Mouse (Mus musculus): ENCODE measurements around the gene Chrnb2. TPM values are rescaled to one million over a fixed set of nuclear protein-coding genes. Genes with fewer than 3 reads are reported as not detected.
"Not testable (repeated sequence)": the region's sequence is repeated elsewhere in the genome, so short reads cannot be mapped to it uniquely, and the experiment has no call there.

Gene Chrnb2
- polyA plus RNA-seq, 1 experiment from 2014 or later, result 0.47 TPM

- Histone ChIP-seq H3K4me3 (replicated peaks; ENCODE audit: low read depth, low read length) (no peak overlapping the region), H3K9ac (ENCODE audit: low read depth, low read length) (no peak overlapping the region), H3K4me1 (replicated peaks; ENCODE audit: insufficient read depth, low read length) (no peaks in the 10 kb centered on the region), H3K36me3 (ENCODE audit: insufficient read depth, low read length) (no peaks in the 10 kb centered on the region), H3K4me2 (ENCODE audit: low read length) (no peak overlapping the region), H3K27ac (no peak overlapping the region), H3K27me3 (ENCODE audit: insufficient read depth, low read length) (no peaks in the 10 kb centered on the region), H3K9me3 (replicated peaks; ENCODE audit: low read length) (no peaks in the 10 kb centered on the region)
- no peak for ATAC-seq (replicated peaks; ENCODE audit: low FRiP score, low read depth)
- DNase-seq (ENCODE audit: low spot score), result no peak
- 99% methylated on average over 2 of the region's 2 CpGs for WGBS
- peak; percentile 33; the same call in 1 of the 2 replicates for TF ChIP-seq CTCF (IDR thresholded peaks at IDR 0.05; ENCODE audit: low read depth)
Observed at GRCm38 (mm10) chr3:89806751-89807150, 42.3 kb upstream of the Chrnb2 start.

GRCm38 (mm10) chr3:89805179-89805578 is 40.7 kb upstream of the Chrnb2 start:
- no peak for TF ChIP-seq CTCF (IDR thresholded peaks at IDR 0.05; ENCODE audit: low read depth)
- no peak for DNase-seq (ENCODE audit: low spot score)
- 64% methylated on average over 4 of the region's 4 CpGs for WGBS
- Histone ChIP-seq H3K9me3 (replicated peaks; ENCODE audit: low read length) (no peaks in the 10 kb centered on the region), H3K27me3 (ENCODE audit: insufficient read depth, low read length) (no peaks in the 10 kb centered on the region), H3K27ac (no peak overlapping the region), H3K4me2 (ENCODE audit: low read length) (no peak overlapping the region), H3K9ac (ENCODE audit: low read depth, low read length) (no peak overlapping the region), H3K36me3 (ENCODE audit: insufficient read depth, low read length) (no peaks in the 10 kb centered on the region), H3K4me1 (replicated peaks; ENCODE audit: insufficient read depth, low read length) (no peaks in the 10 kb centered on the region), H3K4me3 (replicated peaks; ENCODE audit: low read depth, low read length) (no peak overlapping the region)
- ATAC-seq (replicated peaks; ENCODE audit: low FRiP score, low read depth), result no peak

GRCm38 (mm10) chr3:89802876-89803275 is 38.4 kb upstream of the Chrnb2 start:
- TF ChIP-seq CTCF (IDR thresholded peaks at IDR 0.05; ENCODE audit: low read depth), result no peak
- H3K9me3 ChIP-seq (replicated peaks; ENCODE audit: low read length), result no peaks in the 10 kb centered on the region
- no peaks in the 10 kb centered on the region for H3K36me3 ChIP-seq (ENCODE audit: insufficient read depth, low read length)
- H3K27ac ChIP-seq, result no peak overlapping the region
- 0 out of 2 replicates have a peak, but pooled peaks cover 3% of the 10 kb centered on the region for H3K4me1 ChIP-seq (replicated peaks; ENCODE audit: insufficient read depth, low read length)
- WGBS, result 78% methylated on average over 15 of the region's 15 CpGs
- DNase-seq (ENCODE audit: low spot score), result no peak
- no peak overlapping the region for H3K9ac ChIP-seq (ENCODE audit: low read depth, low read length)
- ATAC-seq (replicated peaks; ENCODE audit: low FRiP score, low read depth), result no peak
- H3K4me3 ChIP-seq (replicated peaks; ENCODE audit: low read depth, low read length), result no peak overlapping the region
- H3K4me2 ChIP-seq (ENCODE audit: low read length), result no peak overlapping the region
- no peaks in the 10 kb centered on the region for H3K27me3 ChIP-seq (ENCODE audit: insufficient read depth, low read length)

DNA sequence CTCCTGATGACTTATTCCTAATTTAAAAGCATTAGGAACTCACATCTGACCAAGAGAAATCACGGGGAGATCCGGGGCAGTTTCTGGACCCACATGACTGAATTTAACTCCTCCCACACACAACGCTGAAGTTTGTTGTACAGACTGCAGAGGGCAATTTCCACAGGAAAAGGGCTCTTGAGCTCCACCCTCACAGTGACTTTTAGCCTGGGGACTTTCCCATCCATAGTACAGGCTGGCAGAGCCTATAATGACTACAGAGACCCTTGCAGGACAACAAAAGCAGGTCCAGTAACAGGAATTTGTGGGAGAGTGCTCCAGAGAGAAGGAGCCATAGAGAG is 37.0 kb upstream of the Chrnb2 start:
- Histone ChIP-seq H3K36me3 (ENCODE audit: insufficient read depth, low read length) (no peaks in the 10 kb centered on the region), H3K9ac (ENCODE audit: low read depth, low read length) (no peak overlapping the region), H3K4me1 (replicated peaks; ENCODE audit: insufficient read depth, low read length) (0 out of 2 replicates have a peak, but pooled peaks cover 3% of the 10 kb centered on the region), H3K27me3 (ENCODE audit: insufficient read depth, low read length) (no peaks in the 10 kb centered on the region), H3K4me3 (replicated peaks; ENCODE audit: low read depth, low read length) (no peak overlapping the region), H3K9me3 (replicated peaks; ENCODE audit: low read length) (no peaks in the 10 kb centered on the region), H3K4me2 (ENCODE audit: low read length) (no peak overlapping the region), H3K27ac (peak overlapping the region; percentile 37; the same call in 1 of the 2 replicates)
- peak; percentile 23; the same call in 1 of the 2 replicates for TF ChIP-seq CTCF (IDR thresholded peaks at IDR 0.05; ENCODE audit: low read depth)
- under 1% methylated on average over 3 of the region's 3 CpGs for WGBS
- ATAC-seq (replicated peaks; ENCODE audit: low FRiP score, low read depth) (no peak; the same call in 1 of the 2 replicates), DNase-seq (ENCODE audit: low spot score) (peak; percentile 75)

DNA sequence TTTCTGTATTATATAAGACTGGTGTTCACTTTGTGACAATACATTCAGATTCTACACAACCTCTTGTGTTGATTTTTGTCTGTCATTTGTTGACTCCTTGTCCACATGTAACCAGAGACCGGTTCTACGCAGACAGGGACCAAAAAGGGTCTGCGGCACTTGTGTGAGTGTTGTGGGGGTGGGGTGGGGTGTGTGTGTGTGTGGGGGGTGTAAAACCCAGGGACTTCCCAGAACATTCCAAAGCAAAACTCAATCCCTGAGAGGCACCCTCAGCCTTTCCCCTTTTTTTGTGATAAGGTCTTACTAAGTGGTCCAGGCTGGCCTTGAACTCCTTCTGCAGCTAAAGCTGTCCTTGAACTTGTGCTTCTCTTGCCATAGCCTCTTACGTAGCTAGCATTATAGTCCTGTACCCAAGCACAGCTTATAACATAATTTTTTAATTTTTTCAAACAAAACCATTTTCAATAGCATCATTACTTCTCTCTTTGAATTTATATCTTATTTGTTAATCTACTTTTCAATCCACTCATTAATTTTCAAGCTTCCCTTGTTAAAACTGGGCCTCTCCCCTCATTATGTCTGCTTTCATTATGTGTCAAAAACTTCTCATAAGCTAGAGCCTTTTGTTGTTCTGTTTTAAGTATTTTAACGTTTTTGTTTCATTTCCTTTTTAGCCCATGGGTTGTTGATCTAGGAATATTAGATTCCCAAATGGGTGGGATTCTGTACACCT is 36.5 kb upstream of the Chrnb2 start:
- ATAC-seq (replicated peaks; ENCODE audit: low FRiP score, low read depth), result no peak
- DNase-seq (ENCODE audit: low spot score), result no peak
- Histone ChIP-seq H3K4me1 (replicated peaks; ENCODE audit: insufficient read depth, low read length) (0 out of 2 replicates have a peak, but pooled peaks cover 3% of the 10 kb centered on the region), H3K9me3 (replicated peaks; ENCODE audit: low read length) (no peaks in the 10 kb centered on the region), H3K4me2 (ENCODE audit: low read length) (no peak overlapping the region), H3K4me3 (replicated peaks; ENCODE audit: low read depth, low read length) (no peak overlapping the region), H3K9ac (ENCODE audit: low read depth, low read length) (no peak overlapping the region), H3K36me3 (ENCODE audit: insufficient read depth, low read length) (no peaks in the 10 kb centered on the region), H3K27me3 (ENCODE audit: insufficient read depth, low read length) (no peaks in the 10 kb centered on the region), H3K27ac (no peak overlapping the region)
- no peak for TF ChIP-seq CTCF (IDR thresholded peaks at IDR 0.05; ENCODE audit: low read depth)
- 67% methylated on average over 5 of the region's 5 CpGs for WGBS

GRCm38 (mm10) chr3:89800078-89800477 is 35.6 kb upstream of the Chrnb2 start:
- not testable (repeated sequence) for DNase-seq (ENCODE audit: low spot score); ATAC-seq (replicated peaks; ENCODE audit: low FRiP score, low read depth); H3K9ac ChIP-seq (ENCODE audit: low read depth, low read length); H3K4me2 ChIP-seq (ENCODE audit: low read length); H3K36me3 ChIP-seq (ENCODE audit: insufficient read depth, low read length); H3K27ac ChIP-seq; H3K9me3 ChIP-seq (replicated peaks; ENCODE audit: low read length); H3K4me3 ChIP-seq (replicated peaks; ENCODE audit: low read depth, low read length); H3K27me3 ChIP-seq (ENCODE audit: insufficient read depth, low read length); H3K4me1 ChIP-seq (replicated peaks; ENCODE audit: insufficient read depth, low read length)
- WGBS, result 52% methylated on average over 3 of the region's 3 CpGs

Measured in kidney, postnatal 0 days (tissue).